Mouse (Mus musculus) olfactory bulb, adult 2 months (tissue): ENCODE measurements at regions not wholly inside any gene's neighbourhood (a gene's known extent, or its start where the extent isn't known, plus 50 kb on each side); places are given as distances from the start of the nearest gene placed in this dataset.

Experiments
- CTCF ChIP-seq: fragments of 200-500 bp; IDR thresholded peaks from 2 replicates; pipeline ENCODE4 v1.5.1; 2012; ENCODE audit warnings: low read depth, mild to moderate bottlenecking, low read length, moderate library complexity; ENCODE audit not compliant: insufficient read depth
- POLR2A ChIP-seq: fragments of 200-500 bp; IDR thresholded peaks from 2 replicates; pipeline ENCODE4 v1.6.1; 2012; ENCODE audit warnings: mild to moderate bottlenecking, low read depth, low read length, moderate library complexity; ENCODE audit not compliant: insufficient read depth

DNA sequence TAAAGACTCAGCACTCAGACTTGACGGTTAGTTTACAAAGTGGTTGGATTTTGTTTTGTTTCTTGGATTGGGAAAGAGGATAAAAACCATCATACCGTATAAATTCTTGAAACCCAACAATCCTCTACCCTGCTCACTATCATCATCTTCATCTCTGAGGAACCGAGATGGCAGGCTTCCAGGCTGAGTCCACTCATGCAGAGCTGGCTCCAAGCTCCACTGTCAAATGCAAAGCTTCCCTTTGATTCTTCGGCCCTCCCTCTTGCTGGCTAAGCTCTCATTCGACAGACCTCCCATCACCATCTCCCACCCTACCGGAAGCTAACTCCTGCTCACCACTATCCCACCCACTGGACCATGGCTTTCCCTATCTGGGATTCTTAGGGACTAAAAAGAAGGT, 184.6 kb upstream of the Hnrnpa3 start:
- TF ChIP-seq CTCF (no peak), POLR2A (no peak)
